Mouse (Mus musculus) C2C12 (cell line): Measurements from ENCODE around the gene Mrpl11.

Source experiments
- CTCF ChIP-seq: IDR thresholded peaks from one replicate; pipeline ENCODE4 v1.5.1; 2011; ENCODE audit not compliant: control insufficient read depth, insufficient read depth, insufficient read length
- MAX ChIP-seq: IDR thresholded peaks from one replicate; pipeline ENCODE4 v1.6.1; 2011; ENCODE audit warnings: mild to moderate bottlenecking, control low read depth

DNA sequence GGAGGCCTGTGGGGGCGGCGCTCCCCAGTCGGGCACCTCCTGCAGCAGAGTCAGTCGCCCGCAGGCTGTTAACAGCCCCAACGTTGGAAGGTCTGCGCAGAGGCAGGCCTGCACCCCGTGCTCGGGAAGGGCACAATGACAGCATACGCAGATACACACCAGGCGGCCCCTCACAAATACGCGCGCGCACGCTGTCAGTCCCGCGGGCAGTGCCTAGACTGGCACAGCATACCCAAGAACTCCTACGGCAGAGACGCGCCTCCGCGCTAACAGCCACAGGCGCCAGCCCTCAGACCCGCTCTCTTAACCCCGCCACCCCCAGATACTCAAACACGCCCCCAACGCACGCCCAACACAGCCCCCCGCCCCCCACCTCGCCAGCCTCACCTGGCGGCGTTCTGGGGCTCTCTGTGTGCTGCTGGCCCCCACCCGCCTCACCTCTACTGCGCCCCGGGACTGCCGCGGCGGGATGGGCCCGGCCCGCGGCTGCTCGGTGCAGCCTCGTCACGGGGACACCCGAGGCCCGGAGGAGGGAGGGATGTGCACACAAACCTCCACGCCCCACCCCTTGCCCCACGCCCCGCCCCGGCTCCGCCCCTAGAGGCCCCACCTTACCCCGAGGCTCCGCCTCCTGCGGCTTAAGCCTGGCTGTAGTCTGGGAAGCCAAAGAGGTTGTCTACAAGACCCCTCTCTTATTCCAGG is 19.2 kb upstream of the Mrpl11 start, which contains the start of gene Peli3:
- TF ChIP-seq CTCF (no peak), MAX (no peak)
